Comparison of ENCODE assay signal across 21 mouse cellular contexts in the genomic region with DNA sequence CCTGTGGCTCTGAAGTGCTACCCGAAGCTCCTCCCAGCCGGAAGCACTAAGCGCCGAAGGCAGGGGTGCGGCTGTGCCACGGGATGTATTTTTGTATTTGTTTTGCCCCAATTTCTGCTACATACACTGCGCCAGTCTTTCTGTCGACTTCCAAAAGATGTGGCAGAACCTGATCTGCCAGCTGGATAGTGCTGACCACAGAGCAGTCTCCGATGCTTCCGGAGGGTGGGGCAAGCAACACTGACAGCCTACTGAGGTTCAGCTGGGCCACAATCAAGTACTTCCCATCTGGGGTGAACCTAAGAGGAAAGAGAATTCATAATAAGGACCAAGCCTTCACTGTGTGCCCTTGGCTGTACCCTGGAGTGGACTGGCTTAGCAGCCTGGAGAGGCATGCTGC. TPM values are rescaled to one million over a fixed set of nuclear protein-coding genes. Genes with fewer than 3 reads are reported as not detected.
A peak's percentile ranks its signal among the peaks of the same experiment; 100 is the strongest.
DNase-seq lines count a peak whose midpoint lies in the region; ATAC-seq and TF ChIP-seq lines count a peak whose summit lies in the region.
"Had no signal": no experiment of that assay in that cellular context is flagged by ENCODE, and none has a peak within 500 bp of the region (broad histone marks: within the 10 kb centered on the region; RNA-seq: fewer than 3 reads in every experiment).

No protein-coding gene starts in this region.

- H3K36me3 ChIP-seq in heart, embryonic 16.5 days (ENCODE audit: control insufficient read depth, insufficient read depth), result peaks cover 53% of the 10 kb centered on the region
- H3K36me3 ChIP-seq in heart, embryonic 11.5 days (ENCODE audit: control insufficient read depth, insufficient read depth, low read length), result peaks cover 18% of the 10 kb centered on the region
- peaks cover 86% of the 10 kb centered on the region for H3K36me3 ChIP-seq in E14TG2a.4 (ENCODE audit: insufficient read depth, low read length)
- peaks cover 69% of the 10 kb centered on the region for H3K36me3 ChIP-seq in forebrain, postnatal 0 days (ENCODE audit: insufficient read depth)

- H3K4me1 ChIP-seq in heart, embryonic 16.5 days (ENCODE audit: control insufficient read depth, insufficient read depth, low read length), result peaks cover 2% of the 10 kb centered on the region; the same call in 1 of the 2 replicates
- H3K4me1 ChIP-seq in heart, embryonic 11.5 days (ENCODE audit: control insufficient read depth, insufficient read depth, low read length), result no peaks in the 10 kb centered on the region
- peaks cover 89% of the 10 kb centered on the region for H3K4me1 ChIP-seq in E14TG2a.4 (replicated peaks; ENCODE audit: low read depth, low read length)
- no peaks in the 10 kb centered on the region for H3K4me1 ChIP-seq in forebrain, postnatal 0 days (ENCODE audit: insufficient read depth)
- H3K4me1 ChIP-seq: forebrain, embryonic 15.5 days; hindbrain, embryonic 10.5 days; limb, embryonic 10.5 days; liver, embryonic 12.5 days; midbrain, embryonic 12.5 days had no signal

- H3K9ac ChIP-seq in heart, embryonic 16.5 days (ENCODE audit: low read length), result no peak overlapping the region
- H3K9ac ChIP-seq in heart, embryonic 11.5 days (ENCODE audit: low read depth, low read length), result no peak overlapping the region
- no peak overlapping the region for H3K9ac ChIP-seq in forebrain, postnatal 0 days
- H3K9ac ChIP-seq: forebrain, embryonic 15.5 days; liver, embryonic 12.5 days; midbrain, embryonic 12.5 days had no signal

- DNase-seq in large intestine, adult 2 months (ENCODE audit: low read depth, low spot score), result peak; percentile 76
- peak; percentile 31 for DNase-seq in urinary bladder, adult 2 months (ENCODE audit: low spot score)
- no peak for DNase-seq in thymus, postnatal 0 days (ENCODE audit: low spot score)
- no peak for DNase-seq in forebrain, postnatal 0 days
- DNase-seq: cerebellum, postnatal 14 days; gastrocnemius, adult 2 months; right cerebral cortex, postnatal 14 days had no signal

- TF ChIP-seq CTCF in E14TG2a.4 (conservative IDR thresholded peaks at IDR 0.05; ENCODE audit: low read length), result no peak
- no peak for TF ChIP-seq CTCF in forebrain, postnatal 0 days (IDR thresholded peaks at IDR 0.05; ENCODE audit: low read depth)

- H3K4me3 ChIP-seq in heart, embryonic 16.5 days (ENCODE audit: low read length), result no peak overlapping the region
- no peak overlapping the region for H3K4me3 ChIP-seq in heart, embryonic 11.5 days (ENCODE audit: low read depth, low read length)
- peak overlapping the region; percentile 64 for H3K4me3 ChIP-seq in E14TG2a.4 (replicated peaks; ENCODE audit: low read length)
- H3K4me3 ChIP-seq in forebrain, postnatal 0 days (ENCODE audit: low read depth, low read length), result no peak overlapping the region
- H3K4me3 ChIP-seq: erythroblast, embryonic 14.5 days; forebrain, embryonic 15.5 days; gastrocnemius, adult 2 months; hindbrain, embryonic 10.5 days; left cerebral cortex, adult 2 months; limb, embryonic 10.5 days; liver, embryonic 12.5 days; midbrain, embryonic 12.5 days had no signal

- H3K4me2 ChIP-seq in heart, embryonic 16.5 days (ENCODE audit: low read depth, low read length), result no peak overlapping the region
- H3K4me2 ChIP-seq in heart, embryonic 11.5 days, result no peak overlapping the region
- no peak overlapping the region for H3K4me2 ChIP-seq in forebrain, postnatal 0 days (ENCODE audit: low read depth)
- H3K4me2 ChIP-seq: forebrain, embryonic 15.5 days; liver, embryonic 12.5 days; midbrain, embryonic 12.5 days had no signal

- H3K27me3 ChIP-seq in heart, embryonic 16.5 days (ENCODE audit: control insufficient read depth, insufficient read depth, low read length), result no peaks in the 10 kb centered on the region
- H3K27me3 ChIP-seq in heart, embryonic 11.5 days (ENCODE audit: control insufficient read depth, insufficient read depth, low read length), result no peaks in the 10 kb centered on the region
- no peaks in the 10 kb centered on the region for H3K27me3 ChIP-seq in E14TG2a.4 (ENCODE audit: insufficient read depth, low read length)
- no peaks in the 10 kb centered on the region for H3K27me3 ChIP-seq in forebrain, postnatal 0 days (ENCODE audit: insufficient read depth, low read length)
- H3K27me3 ChIP-seq: forebrain, embryonic 15.5 days; liver, embryonic 12.5 days; midbrain, embryonic 12.5 days had no signal

- H3K9me3 ChIP-seq in heart, embryonic 16.5 days (replicated peaks; ENCODE audit: control insufficient read depth, low read length), result no peaks in the 10 kb centered on the region
- no peaks in the 10 kb centered on the region for H3K9me3 ChIP-seq in heart, embryonic 11.5 days (replicated peaks; ENCODE audit: control insufficient read depth, low read length)
- no peaks in the 10 kb centered on the region for H3K9me3 ChIP-seq in E14TG2a.4 (ENCODE audit: low read length)
- H3K9me3 ChIP-seq in forebrain, postnatal 0 days (ENCODE audit: low read length), result no peaks in the 10 kb centered on the region
- H3K9me3 ChIP-seq: forebrain, embryonic 15.5 days; hindbrain, embryonic 10.5 days; limb, embryonic 10.5 days; liver, embryonic 12.5 days; midbrain, embryonic 12.5 days had no signal

- H3K27ac ChIP-seq in heart, embryonic 16.5 days (ENCODE audit: low read length), result no peak overlapping the region
- H3K27ac ChIP-seq in heart, embryonic 11.5 days (ENCODE audit: low read depth, low read length), result no peak overlapping the region
- H3K27ac ChIP-seq in forebrain, postnatal 0 days (ENCODE audit: low read depth, low read length), result no peak overlapping the region
- H3K27ac ChIP-seq: forebrain, embryonic 15.5 days; gastrocnemius, adult 2 months; hindbrain, embryonic 10.5 days; kidney, postnatal 0 days; left cerebral cortex, adult 2 months; limb, embryonic 10.5 days; liver, embryonic 12.5 days; macrophage; midbrain, embryonic 12.5 days had no signal

- 0 out of 2 replicates have a peak, but pooled peaks have one; percentile 4 for ATAC-seq in heart, embryonic 16.5 days (replicated peaks; ENCODE audit: extremely low read depth, insufficient read depth, low FRiP score)
- no peak for ATAC-seq in heart, embryonic 11.5 days (replicated peaks; ENCODE audit: insufficient number of reproducible peaks, low FRiP score, low TSS enrichment)
- no peak for ATAC-seq in forebrain, postnatal 0 days
- ATAC-seq: forebrain, embryonic 15.5 days; inflammation-experienced regulatory T-cells, adult 6 months; liver, embryonic 12.5 days had no signal

- 86% methylated on average over 10 of the region's 10 CpGs for WGBS in heart, embryonic 16.5 days
- WGBS in heart, embryonic 11.5 days (ENCODE audit: insufficient replicate concordance), result 91% methylated on average over 10 of the region's 10 CpGs
- 33% methylated on average over 10 of the region's 10 CpGs for WGBS in large intestine, adult 2 months
- WGBS in forebrain, postnatal 0 days, result 96% methylated on average over 10 of the region's 10 CpGs

RNA-seq across cellular contexts. Expression of gene Nhlrc3, which starts 10.8 kb away (rescaled TPM):
- 6.0 and 6.4 TPM in 2 replicates for polyA plus RNA-seq in heart, embryonic 16.5 days (2015; fragmentation: Nextera tagmentation; extraction: Ambion mirVana)
- polyA plus RNA-seq in heart, embryonic 11.5 days (2014; fragmentation: Nextera tagmentation; extraction: Ambion mirVana), result 6.4 and 9.7 TPM in 2 replicates
- 10.0 and 13.4 TPM in 2 replicates for polyA plus RNA-seq in large intestine, adult 2 months (2012; rRNA removed)
- 9.4 and 11.5 TPM in 2 replicates for polyA plus RNA-seq in urinary bladder, adult 2 months (2012; rRNA removed)
- 6.3 and 6.7 TPM in 2 replicates for polyA plus RNA-seq in thymus, postnatal 0 days (2015; fragmentation: Nextera tagmentation; extraction: Ambion mirVana)
- 13.8 and 14.7 TPM in 2 replicates for total RNA-seq in forebrain, postnatal 0 days (2014; rRNA removed)
- polyA plus RNA-seq in forebrain, postnatal 0 days (2015; fragmentation: Nextera tagmentation; extraction: Ambion mirVana), result 5.5 and 7.0 TPM in 2 replicates

RNA-seq across cellular contexts. Expression of gene Proser1, which starts 11.1 kb away (rescaled TPM):
- polyA plus RNA-seq in heart, embryonic 16.5 days (2015; fragmentation: Nextera tagmentation; extraction: Ambion mirVana), result 11.2 and 11.7 TPM in 2 replicates
- polyA plus RNA-seq in heart, embryonic 11.5 days (2014; fragmentation: Nextera tagmentation; extraction: Ambion mirVana), result 12.4 and 17.6 TPM in 2 replicates
- 7.8 and 11.4 TPM in 2 replicates for polyA plus RNA-seq in large intestine, adult 2 months (2012; rRNA removed)
- 4.7 and 10.3 TPM in 2 replicates for polyA plus RNA-seq in urinary bladder, adult 2 months (2012; rRNA removed)
- 12.3 and 19.1 TPM in 2 replicates for polyA plus RNA-seq in thymus, postnatal 0 days (2015; fragmentation: Nextera tagmentation; extraction: Ambion mirVana)
- total RNA-seq in forebrain, postnatal 0 days (2014; rRNA removed), result 7.4 and 9.2 TPM in 2 replicates
- polyA plus RNA-seq in forebrain, postnatal 0 days (2015; fragmentation: Nextera tagmentation; extraction: Ambion mirVana), result 8.0 and 12.1 TPM in 2 replicates

RNA-seq across cellular contexts. Expression of gene Stoml3, which starts 36.1 kb away (rescaled TPM):
- 0.10 TPM in 1 of 2 replicates, not detected in the other for polyA plus RNA-seq in heart, embryonic 16.5 days (2015; fragmentation: Nextera tagmentation; extraction: Ambion mirVana)
- 0.13 and 0.17 TPM in 2 replicates for polyA plus RNA-seq in heart, embryonic 11.5 days (2014; fragmentation: Nextera tagmentation; extraction: Ambion mirVana)
- polyA plus RNA-seq in large intestine, adult 2 months (2012; rRNA removed), result not detected in 2 replicates
- 0.06 TPM in 1 of 2 replicates, not detected in the other for polyA plus RNA-seq in urinary bladder, adult 2 months (2012; rRNA removed)
- not detected in 2 replicates for polyA plus RNA-seq in thymus, postnatal 0 days (2015; fragmentation: Nextera tagmentation; extraction: Ambion mirVana)
- 0.19 TPM in 1 of 2 replicates, not detected in the other for total RNA-seq in forebrain, postnatal 0 days (2014; rRNA removed)
- polyA plus RNA-seq in forebrain, postnatal 0 days (2015; fragmentation: Nextera tagmentation; extraction: Ambion mirVana), result 0.19 and 0.20 TPM in 2 replicates
- total RNA-seq: gastrocnemius, adult 2 months; granulocyte monocyte progenitor cell, adult 5-6 weeks; left cerebral cortex, adult 2 months had no signal
- polyA plus RNA-seq: erythroblast, embryonic 14.5 days; forebrain, embryonic 15.5 days; hindbrain, embryonic 10.5 days; inflammation-experienced regulatory T-cells, adult 6 months; kidney, postnatal 0 days; limb, embryonic 10.5 days; liver, embryonic 12.5 days; macrophage; midbrain, embryonic 12.5 days had no signal

Comparison
In these comparisons a context has a peak if more than half of its experiments do, and no peak if none do; other contexts are left out.
1. DNase-seq: peak in large intestine, adult 2 months (single experiment) and urinary bladder, adult 2 months (single experiment); none in thymus, postnatal 0 days (single experiment) and forebrain, postnatal 0 days (single experiment).